Mouse (Mus musculus) thymus, postnatal 36 days (tissue): ENCODE data around the gene Htra3.

Experiments used
- DNase-seq, 2 experiments: peaks; one replicate each; pipeline ENCODE4 v3.0.0; 2022; ENCODE audit warnings: mixed read lengths in 2 of 2

Htra3 gene

GRCm38 (mm10) chr5:35610381-35610780 lies 69.2 kb downstream of the Htra3 start:
- DNase-seq: no peak

GRCm38 (mm10) chr5:35609971-35610370 lies 69.6 kb downstream of the Htra3 start:
- no peak for DNase-seq

- no peak for DNase-seq
Observed at GRCm38 (mm10) chr5:35609381-35609780, 70.2 kb downstream of the Htra3 start.

- DNase-seq: no peak
Observed at GRCm38 (mm10) chr5:35608559-35608958, 71.0 kb downstream of the Htra3 start.

GRCm38 (mm10) chr5:35607784-35608183 lies 71.8 kb downstream of the Htra3 start:
- no peak for DNase-seq

- no peak for DNase-seq
Observed at GRCm38 (mm10) chr5:35606800-35607199, 72.8 kb downstream of the Htra3 start.

- no peak for DNase-seq
Observed at GRCm38 (mm10) chr5:35605355-35605754, 74.2 kb downstream of the Htra3 start.
